Mouse (Mus musculus): ENCODE measurements around the gene Nlgn1. TPM values are rescaled to one million over a fixed set of nuclear protein-coding genes. Genes with fewer than 3 reads are reported as not detected.

Gene Nlgn1
- polyA plus RNA-seq, 1 experiment from 2014 or later, result 0.86 TPM

DNA sequence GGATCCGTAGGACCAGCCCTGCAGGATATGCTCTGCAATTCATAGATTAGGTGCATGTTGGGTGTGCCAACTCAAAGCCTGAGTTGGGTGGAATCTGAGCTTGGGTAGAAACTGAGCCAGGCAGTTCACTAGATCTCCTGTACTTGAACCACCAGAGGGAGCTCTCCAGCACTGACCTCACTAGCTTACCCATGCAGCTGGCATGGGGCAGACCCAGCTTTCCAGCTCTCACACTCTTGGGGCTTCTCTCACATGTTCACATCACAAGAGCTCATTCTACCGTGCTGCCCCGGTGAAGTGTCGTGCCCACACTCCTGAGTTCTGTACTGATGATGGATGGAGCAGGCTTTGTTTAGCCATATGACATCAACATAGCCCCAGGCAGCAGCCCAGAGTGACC, 679.2 kb downstream of the Nlgn1 start:
- H3K27me3 ChIP-seq (replicated peaks; ENCODE audit: control insufficient read depth, insufficient read depth, low read length), result no peaks in the 10 kb centered on the region
- TF ChIP-seq CTCF (IDR thresholded peaks at IDR 0.05; ENCODE audit: low read depth), result peak; percentile 52
- no peak overlapping the region for H3K4me3 ChIP-seq (ENCODE audit: low read depth, low read length)
- H3K4me1 ChIP-seq (replicated peaks; ENCODE audit: control insufficient read depth, insufficient read depth, low read length), result no peaks in the 10 kb centered on the region
- 66% methylated on average over 4 of the region's 4 CpGs for WGBS
- no peaks in the 10 kb centered on the region for H3K9me3 ChIP-seq (ENCODE audit: control insufficient read depth)
- no peak overlapping the region for H3K4me2 ChIP-seq (replicated peaks; ENCODE audit: low read depth)
- no peaks in the 10 kb centered on the region for H3K36me3 ChIP-seq (ENCODE audit: control insufficient read depth, insufficient read depth)
- no peak overlapping the region for H3K9ac ChIP-seq (ENCODE audit: low read depth, low read length)
- no peak overlapping the region for H3K27ac ChIP-seq (ENCODE audit: low read depth, low read length)
- no peak for ATAC-seq

DNA sequence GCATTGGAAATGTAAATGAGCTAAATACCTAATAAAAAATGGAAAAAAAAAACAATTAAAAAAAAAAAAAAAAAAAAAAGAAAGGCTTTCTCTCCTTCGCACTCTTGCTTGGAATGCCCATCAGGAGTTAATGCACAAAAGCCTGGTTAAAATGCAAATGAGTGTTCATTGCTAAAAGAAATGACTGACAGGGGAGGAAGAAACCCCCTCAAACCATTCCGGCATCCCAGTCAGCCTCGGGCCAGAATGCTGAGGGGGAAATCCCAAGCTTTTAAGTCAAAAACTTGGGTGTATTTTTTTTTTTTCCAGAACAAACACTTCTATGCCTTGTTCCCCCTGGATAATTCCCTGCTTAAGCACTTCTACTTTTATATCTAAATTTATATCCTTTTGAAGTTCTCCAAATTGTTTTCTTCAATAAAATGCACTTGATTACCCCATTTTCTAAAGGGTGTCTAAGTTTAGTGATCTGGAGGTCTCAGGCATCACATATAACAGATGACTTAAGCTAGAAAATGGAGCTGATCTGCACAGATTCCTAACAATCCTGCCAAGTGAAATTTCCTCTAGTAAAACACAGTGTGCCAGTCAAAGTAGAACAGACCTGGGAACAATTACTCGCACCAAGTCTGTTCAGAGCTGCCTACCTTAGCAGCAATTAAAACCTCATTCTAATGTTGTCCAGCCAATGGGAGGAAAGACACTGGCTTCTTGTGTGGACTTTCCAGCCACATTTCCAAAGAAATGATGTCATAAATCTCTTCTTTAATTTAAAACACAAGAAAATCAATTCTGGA, 686.2 kb downstream of the Nlgn1 start:
- H3K27ac ChIP-seq (ENCODE audit: low read depth, low read length), result no peak overlapping the region
- no peaks in the 10 kb centered on the region for H3K36me3 ChIP-seq (ENCODE audit: control insufficient read depth, insufficient read depth)
- no peak for TF ChIP-seq CTCF (IDR thresholded peaks at IDR 0.05; ENCODE audit: low read depth)
- no peaks in the 10 kb centered on the region for H3K9me3 ChIP-seq (ENCODE audit: control insufficient read depth)
- no peak overlapping the region for H3K9ac ChIP-seq (ENCODE audit: low read depth, low read length)
- no peak for ATAC-seq
- H3K4me2 ChIP-seq (replicated peaks; ENCODE audit: low read depth), result no peak overlapping the region
- WGBS, result 85% methylated on average over 4 of the region's 4 CpGs
- no peak overlapping the region for H3K4me3 ChIP-seq (ENCODE audit: low read depth, low read length)
- no peaks in the 10 kb centered on the region for H3K27me3 ChIP-seq (replicated peaks; ENCODE audit: control insufficient read depth, insufficient read depth, low read length)
- H3K4me1 ChIP-seq (replicated peaks; ENCODE audit: control insufficient read depth, insufficient read depth, low read length), result no peaks in the 10 kb centered on the region

DNA sequence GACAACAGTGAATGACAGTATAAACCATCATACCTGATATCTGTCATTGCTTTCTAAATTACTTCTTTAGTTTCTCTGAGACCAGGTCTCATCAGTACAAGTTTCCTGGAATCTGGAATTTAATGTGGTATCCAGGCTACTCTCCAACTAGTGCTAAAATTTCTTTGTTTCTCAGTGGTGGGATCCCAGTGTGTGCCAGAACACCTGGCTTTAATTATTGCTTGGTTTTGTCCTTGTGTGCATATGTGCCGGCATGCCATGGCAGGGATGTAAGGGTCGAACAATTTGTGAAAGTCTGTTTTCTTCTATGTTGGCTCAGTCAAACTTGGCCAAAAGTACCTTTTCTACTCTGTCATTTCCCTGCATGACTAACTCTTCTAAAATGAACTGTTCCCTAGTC, 703.1 kb downstream of the Nlgn1 start:
- H3K27me3 ChIP-seq (replicated peaks; ENCODE audit: control insufficient read depth, insufficient read depth, low read length), result no peaks in the 10 kb centered on the region
- no peaks in the 10 kb centered on the region for H3K4me1 ChIP-seq (replicated peaks; ENCODE audit: control insufficient read depth, insufficient read depth, low read length)
- no peaks in the 10 kb centered on the region for H3K36me3 ChIP-seq (ENCODE audit: control insufficient read depth, insufficient read depth)
- H3K4me3 ChIP-seq (ENCODE audit: low read depth, low read length), result no peak overlapping the region
- TF ChIP-seq CTCF (IDR thresholded peaks at IDR 0.05; ENCODE audit: low read depth), result no peak
- no peak for ATAC-seq
- WGBS, result 91% methylated on average over 2 of the region's 2 CpGs
- H3K27ac ChIP-seq (ENCODE audit: low read depth, low read length), result no peak overlapping the region
- H3K4me2 ChIP-seq (replicated peaks; ENCODE audit: low read depth), result no peak overlapping the region
- no peak overlapping the region for H3K9ac ChIP-seq (ENCODE audit: low read depth, low read length)
- no peaks in the 10 kb centered on the region for H3K9me3 ChIP-seq (ENCODE audit: control insufficient read depth)

DNA sequence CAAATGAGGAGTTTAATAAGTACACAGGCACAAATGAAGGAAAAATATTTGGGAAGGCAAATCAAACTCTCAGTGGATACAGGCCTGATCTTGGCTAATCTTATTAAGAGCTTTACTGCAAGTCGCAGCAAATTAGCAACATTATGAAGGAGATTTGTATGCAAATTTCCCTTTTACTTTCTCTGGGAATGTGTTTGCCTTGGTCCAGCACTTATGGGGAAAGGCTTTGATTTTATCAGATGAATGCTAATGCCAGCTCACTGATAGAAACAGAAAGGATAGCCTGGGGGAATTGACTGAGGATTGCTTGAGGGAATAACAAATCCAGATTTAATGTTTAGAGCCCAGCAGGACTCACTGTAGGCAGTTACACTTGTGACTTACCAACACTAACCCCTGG, 725.7 kb downstream of the Nlgn1 start:
- Histone ChIP-seq H3K27ac (ENCODE audit: low read depth, low read length) (no peak overlapping the region), H3K36me3 (ENCODE audit: control insufficient read depth, insufficient read depth) (no peaks in the 10 kb centered on the region), H3K4me1 (replicated peaks; ENCODE audit: control insufficient read depth, insufficient read depth, low read length) (no peaks in the 10 kb centered on the region), H3K9me3 (ENCODE audit: control insufficient read depth) (no peaks in the 10 kb centered on the region), H3K4me3 (ENCODE audit: low read depth, low read length) (no peak overlapping the region), H3K4me2 (replicated peaks; ENCODE audit: low read depth) (no peak overlapping the region), H3K27me3 (replicated peaks; ENCODE audit: control insufficient read depth, insufficient read depth, low read length) (no peaks in the 10 kb centered on the region), H3K9ac (ENCODE audit: low read depth, low read length) (no peak overlapping the region)
- TF ChIP-seq CTCF (IDR thresholded peaks at IDR 0.05; ENCODE audit: low read depth), result no peak
- 47% methylated on average over 1 of the region's 1 CpGs for WGBS
- no peak for ATAC-seq

DNA sequence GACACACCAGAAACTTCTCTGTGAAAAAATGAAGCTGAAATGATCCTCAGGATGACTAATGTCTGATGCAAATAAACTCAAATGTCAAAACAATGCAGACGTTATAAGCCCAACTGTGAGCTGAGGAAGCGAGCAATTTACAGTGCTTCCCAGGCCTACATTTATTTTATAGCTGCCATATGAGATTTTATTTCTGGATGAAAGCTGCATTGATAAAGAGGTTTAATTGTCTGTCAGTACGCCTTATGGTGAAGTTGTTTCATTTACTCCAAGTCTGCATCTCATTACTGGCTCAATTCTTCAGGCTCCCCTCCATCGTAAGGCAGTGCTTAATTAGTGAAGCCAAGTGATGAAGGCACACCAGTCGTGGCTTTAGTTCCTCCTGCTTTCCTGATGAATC, 734.7 kb downstream of the Nlgn1 start:
- 70% methylated on average over 5 of the region's 5 CpGs for WGBS
- ATAC-seq, result no peak

DNA sequence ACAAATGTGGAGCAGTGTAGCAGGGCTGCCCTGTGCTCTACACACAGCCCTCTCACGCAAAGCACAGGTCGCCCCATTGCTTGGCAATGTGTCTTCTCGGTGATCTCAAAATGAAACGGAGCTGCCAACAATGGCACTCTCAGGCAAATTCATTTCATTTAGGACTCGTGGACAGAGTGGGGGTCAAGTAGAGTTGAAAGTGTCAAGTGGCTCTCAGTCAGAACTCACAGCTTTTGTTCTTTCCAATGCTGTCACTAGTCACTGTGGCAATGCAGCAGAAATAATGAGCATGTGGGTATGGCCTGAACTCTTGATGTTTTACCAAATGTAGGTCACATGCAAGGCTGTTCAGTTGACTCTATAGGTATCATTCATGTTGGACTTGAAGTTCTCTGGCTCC, 756.7 kb downstream of the Nlgn1 start:
- Histone ChIP-seq H3K4me2 (replicated peaks; ENCODE audit: low read depth) (no peak overlapping the region), H3K4me1 (replicated peaks; ENCODE audit: control insufficient read depth, insufficient read depth, low read length) (no peaks in the 10 kb centered on the region), H3K4me3 (ENCODE audit: low read depth, low read length) (no peak overlapping the region), H3K9ac (ENCODE audit: low read depth, low read length) (no peak overlapping the region), H3K27ac (ENCODE audit: low read depth, low read length) (no peak overlapping the region), H3K27me3 (replicated peaks; ENCODE audit: control insufficient read depth, insufficient read depth, low read length) (no peaks in the 10 kb centered on the region), H3K36me3 (ENCODE audit: control insufficient read depth, insufficient read depth) (no peaks in the 10 kb centered on the region), H3K9me3 (ENCODE audit: control insufficient read depth) (no peaks in the 10 kb centered on the region)
- WGBS, result 81% methylated on average over 5 of the region's 5 CpGs
- no peak for ATAC-seq
- TF ChIP-seq CTCF (IDR thresholded peaks at IDR 0.05; ENCODE audit: low read depth), result no peak

More for the DNA sequence above, 734.7 kb downstream of the Nlgn1 start:
- Histone ChIP-seq H3K9me3 (ENCODE audit: control insufficient read depth) (no peaks in the 10 kb centered on the region), H3K27ac (ENCODE audit: low read depth, low read length) (no peak overlapping the region), H3K27me3 (replicated peaks; ENCODE audit: control insufficient read depth, insufficient read depth, low read length) (no peaks in the 10 kb centered on the region), H3K4me3 (ENCODE audit: low read depth, low read length) (no peak overlapping the region), H3K36me3 (ENCODE audit: control insufficient read depth, insufficient read depth) (no peaks in the 10 kb centered on the region), H3K4me2 (replicated peaks; ENCODE audit: low read depth) (no peak overlapping the region), H3K4me1 (replicated peaks; ENCODE audit: control insufficient read depth, insufficient read depth, low read length) (no peaks in the 10 kb centered on the region), H3K9ac (ENCODE audit: low read depth, low read length) (no peak overlapping the region)
- no peak for TF ChIP-seq CTCF (IDR thresholded peaks at IDR 0.05; ENCODE audit: low read depth)

Data from intestine, postnatal 0 days (tissue).